Mouse (Mus musculus) bone marrow macrophage, adult 2 months (primary cell): ENCODE results near the gene Clec16a.

Experiments used
- CTCF ChIP-seq: IDR thresholded peaks from 2 replicates; pipeline ENCODE4 v1.5.1; 2012; ENCODE audit warnings: low read depth, mild to moderate bottlenecking, low read length, moderate library complexity
- POLR2A ChIP-seq: IDR thresholded peaks from 2 replicates; pipeline ENCODE4 v1.6.1; 2012; ENCODE audit warnings: mild to moderate bottlenecking, low read depth, low read length, borderline replicate concordance

- TF ChIP-seq CTCF = no peak
- no peak for TF ChIP-seq POLR2A
Measured at GRCm38 (mm10) chr16:10610801-10611200, 65.7 kb downstream of the Clec16a start.
